Mouse (Mus musculus) right cerebral cortex, adult 2 months (tissue): ENCODE results near the gene Tas2r115.
"Not testable (repeated sequence)": the region's sequence is repeated elsewhere in the genome, so short reads cannot be mapped to it uniquely, and the experiment has no call there.

ENCODE experiments used
- DNase-seq, 2 experiments: peaks; one replicate each; pipeline ENCODE4 v3.0.0; 2021 to 2022; ENCODE audit warnings: low spot score in 2 of 2

The Tas2r115 gene

DNA sequence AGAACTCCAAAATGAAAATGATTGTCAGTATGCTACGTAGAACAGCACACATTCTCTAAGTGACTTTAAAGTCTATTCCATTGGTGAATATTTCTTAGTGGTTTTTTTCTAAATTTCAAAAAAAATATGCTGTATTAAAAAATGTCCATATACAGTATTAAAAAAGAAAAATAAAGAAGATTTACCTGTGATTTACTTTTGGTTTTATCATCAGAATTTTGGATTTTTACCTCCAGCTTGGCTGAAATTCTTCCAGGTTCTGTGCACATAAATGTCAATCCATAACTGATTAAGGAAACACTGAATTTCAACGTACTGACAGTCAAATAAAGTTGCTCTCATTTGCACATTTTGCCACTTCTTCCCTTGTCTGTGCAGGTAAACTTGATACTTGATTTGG is at the start of gene Tas2r115:
Gene Tas2r115 (minus strand): TSS at position 101 of the 400 bp plus-strand sequence.
- DNase-seq, result no peak

DNA sequence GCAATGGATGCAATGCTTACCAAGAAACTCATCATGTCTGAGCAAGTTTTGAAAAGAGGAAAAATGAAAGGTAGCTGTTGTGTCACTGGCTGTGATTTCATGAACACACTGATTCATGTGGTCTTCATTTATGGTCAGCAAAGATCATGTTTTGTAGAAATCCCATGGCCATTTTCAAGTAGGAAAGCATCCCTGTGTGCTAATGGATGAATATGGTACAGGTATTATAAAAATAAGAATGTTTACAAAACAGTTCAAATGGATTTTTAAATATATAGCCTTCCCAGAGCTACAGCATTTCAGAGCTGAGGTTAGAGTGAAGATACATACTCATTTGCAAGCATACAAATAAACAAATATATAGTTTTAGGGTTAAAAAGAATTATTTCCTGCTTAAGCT is 40.2 kb upstream of the Tas2r115 start, which contains the start of gene Tas2r136:
Gene Tas2r136 (minus strand): TSS at position 101 of the 400 bp plus-strand sequence.
- DNase-seq, result no peak

DNA sequence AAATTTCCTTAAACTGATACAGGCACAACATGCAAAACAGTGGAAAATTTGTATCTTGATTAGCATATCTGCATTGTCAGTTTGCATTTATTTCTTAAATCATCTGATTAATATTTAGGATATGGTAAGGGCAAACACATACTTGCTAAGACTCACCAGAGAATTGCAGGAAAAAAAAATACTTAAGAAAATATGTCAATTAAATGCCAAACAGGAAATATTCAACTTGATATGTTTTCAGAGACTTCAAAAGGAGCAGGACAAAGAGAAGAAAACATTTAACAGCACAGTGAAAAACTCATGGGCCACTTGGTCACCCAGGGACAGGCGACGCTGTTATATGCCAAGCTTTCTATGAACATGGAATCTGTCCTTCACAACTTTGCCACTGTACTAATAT is 24.0 kb upstream of the Tas2r115 start, which contains the start of gene Tas2r102:
Gene Tas2r102 (plus strand): TSS at position 301 of the 400 bp plus-strand sequence.
- no peak for DNase-seq

DNA sequence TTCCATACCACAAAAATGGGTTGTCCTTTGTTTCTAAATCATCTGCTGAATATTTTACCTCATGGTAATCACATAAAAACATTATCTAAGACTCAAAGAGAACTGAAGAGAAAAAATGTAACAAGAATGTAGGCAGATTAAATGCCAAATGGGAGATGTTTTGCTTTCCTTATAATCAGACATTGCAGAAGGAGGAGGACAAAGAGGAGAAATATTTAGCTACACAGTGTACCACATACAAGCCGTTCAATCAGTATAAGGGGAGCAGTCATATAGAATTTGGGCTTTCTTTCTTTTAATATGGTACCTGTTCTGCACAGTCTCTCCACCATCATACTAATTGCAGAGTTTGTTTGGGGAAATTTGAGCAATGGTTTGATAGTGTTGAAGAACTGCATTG is 16.6 kb upstream of the Tas2r115 start, which contains the start of gene Tas2r124:
Gene Tas2r124 (plus strand): TSS at position 301 of the 400 bp plus-strand sequence.
- DNase-seq, result no peak

DNA sequence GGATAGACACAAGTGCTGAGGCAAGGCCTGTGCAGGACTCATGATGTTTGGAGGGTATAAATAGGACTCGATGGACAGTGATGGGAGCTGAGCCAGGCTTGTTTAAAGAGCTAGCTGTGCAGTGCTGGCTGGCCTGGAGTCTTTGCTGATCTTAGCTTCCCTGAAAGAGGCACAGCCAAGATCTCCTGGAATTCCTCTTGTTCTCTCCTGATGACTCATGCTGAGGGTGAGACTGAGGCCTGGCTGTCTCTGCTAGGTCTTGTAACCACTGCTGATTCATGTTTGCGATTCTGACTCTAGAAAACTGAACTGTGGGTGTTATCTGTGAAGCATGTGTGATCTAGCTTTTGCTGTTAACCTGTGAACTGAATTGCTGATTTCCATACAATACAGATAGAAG is 12.4 kb upstream of the Tas2r115 start:
- no peak for DNase-seq

DNA sequence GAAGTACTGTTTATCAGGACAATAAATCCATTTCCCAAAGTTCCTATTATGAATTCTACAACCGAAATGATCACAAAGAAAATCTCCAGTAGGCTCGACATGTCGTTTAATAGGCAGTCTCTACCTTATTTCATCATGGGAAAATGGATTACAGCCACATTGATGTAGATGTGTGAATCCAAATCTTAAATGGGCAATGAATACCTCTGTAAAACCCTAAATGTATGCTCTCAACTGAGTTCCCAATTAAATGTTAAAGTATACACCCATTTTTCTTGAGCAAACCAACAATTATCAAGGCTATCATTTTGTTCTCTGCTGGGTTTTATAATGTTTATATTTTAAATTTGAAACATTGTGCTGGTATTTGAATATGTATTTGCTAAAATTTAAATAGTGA is 26.0 kb downstream of the Tas2r115 start, which contains the start of gene Tas2r122:
Gene Tas2r122 (minus strand): TSS at position 101 of the 400 bp plus-strand sequence.
- DNase-seq, result no peak

DNA sequence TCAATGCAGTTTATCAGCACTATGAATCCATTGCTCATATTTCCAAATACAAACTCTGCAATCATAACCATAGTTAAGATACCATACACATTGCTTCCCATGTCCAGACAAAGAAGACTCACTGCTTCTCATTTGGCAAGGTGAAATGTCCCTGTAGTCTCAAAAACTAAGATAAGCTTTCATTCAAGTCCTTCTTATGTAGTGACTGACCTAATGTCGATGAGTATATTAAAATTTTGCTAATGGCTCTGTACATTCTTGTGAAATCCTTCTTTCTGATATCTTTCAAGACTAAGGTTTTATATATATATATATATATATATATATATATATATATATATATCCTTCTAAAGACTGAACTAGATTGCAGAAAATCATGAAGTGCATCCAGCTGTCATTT is 36.9 kb downstream of the Tas2r115 start, which contains the start of gene Tas2r121:
Gene Tas2r121 (minus strand): TSS at position 101 of the 400 bp plus-strand sequence.
- no peak for DNase-seq

DNA sequence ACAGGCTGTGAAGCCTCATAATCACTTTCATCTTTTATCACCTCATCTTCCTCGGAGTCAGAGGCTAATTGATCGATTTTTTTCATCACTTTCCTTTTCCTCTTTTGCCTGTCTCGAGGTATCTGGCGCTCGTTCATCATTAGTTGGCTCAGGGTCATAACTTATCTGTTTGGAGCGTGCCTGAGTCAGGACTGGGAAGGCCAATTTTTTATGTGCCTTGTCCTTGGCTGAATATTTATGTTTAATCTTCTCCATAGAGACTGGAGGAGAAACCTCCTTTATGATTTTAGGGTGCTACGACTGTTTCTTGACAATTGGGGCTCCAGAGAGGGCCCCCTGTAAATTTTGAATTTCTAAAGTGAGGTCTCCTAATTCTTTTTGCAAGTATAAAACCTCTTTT is 46.2 kb downstream of the Tas2r115 start:
- DNase-seq, result not testable (repeated sequence)
